In the genomic region with DNA sequence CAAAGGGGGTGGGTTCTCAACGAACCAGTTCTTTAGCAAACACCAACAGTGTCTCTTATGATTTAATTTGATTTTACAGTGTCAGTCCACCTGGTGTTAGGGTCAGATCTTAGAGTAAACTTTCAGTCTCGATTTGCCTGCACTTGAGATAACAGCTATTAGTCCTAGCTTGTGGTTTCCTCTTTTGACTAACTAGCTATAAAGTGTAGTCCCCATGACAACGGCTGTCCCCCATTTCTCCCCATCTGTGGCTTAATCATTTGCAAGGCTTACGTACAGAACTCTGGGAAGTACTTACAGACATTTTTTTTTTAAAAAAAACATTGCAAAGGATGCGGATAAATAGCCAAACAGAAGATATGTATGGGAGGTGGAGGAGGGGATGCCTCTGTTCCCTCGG, we compare ENCODE assay signal across 20 mouse cellular contexts. TPM values are rescaled to one million over a fixed set of nuclear protein-coding genes. Genes with fewer than 3 reads are reported as not detected.
DNase-seq lines count a peak whose midpoint lies in the region; ATAC-seq lines count a peak whose summit lies in the region.
"Had no signal": no experiment of that assay in that cellular context is flagged by ENCODE, and none has a peak within 500 bp of the region (broad histone marks: within the 10 kb centered on the region; RNA-seq: fewer than 3 reads in every experiment).

No protein-coding gene starts in this region.

- no peak overlapping the region for H3K9ac ChIP-seq in kidney, embryonic 16.5 days (replicated peaks; ENCODE audit: low read length)
- H3K9ac ChIP-seq: forebrain, postnatal 0 days; limb, embryonic 15.5 days; liver, embryonic 14.5 days; lung, embryonic 14.5 days had no signal

- H3K27me3 ChIP-seq in kidney, embryonic 16.5 days (ENCODE audit: insufficient read depth, low read length): peaks cover 41% of the 10 kb centered on the region

- peaks cover 9% of the 10 kb centered on the region for H3K4me1 ChIP-seq in kidney, embryonic 16.5 days (ENCODE audit: insufficient read depth, low read length)
- H3K4me1 ChIP-seq: midbrain, embryonic 10.5 days had no signal

- H3K27ac ChIP-seq in kidney, embryonic 16.5 days (ENCODE audit: low read length): peak overlapping the region; percentile 18; the same call in 1 of the 2 replicates
- H3K27ac ChIP-seq: hindbrain, postnatal 0 days; left cerebral cortex, adult 2 months; limb, embryonic 15.5 days; liver, embryonic 14.5 days; midbrain, embryonic 10.5 days had no signal

- H3K4me2 ChIP-seq in kidney, embryonic 16.5 days (replicated peaks; ENCODE audit: low read depth, low read length): no peak overlapping the region
- H3K4me2 ChIP-seq: heart, embryonic 11.5 days; limb, embryonic 15.5 days; lung, embryonic 14.5 days had no signal

- DNase-seq in kidney, adult 18-20 months: no peak
- DNase-seq in MEL-GATA-1-ER (ENCODE audit: extremely low read depth, low read depth): peak; percentile 63
- DNase-seq in induced T-regulatory cell, adult 2 months (ENCODE audit: low read depth): peak; percentile 11
- DNase-seq: adrenal gland, adult 8-10 months; cerebellum, adult 8-10 months; forebrain, postnatal 0 days; layer of hippocampus, adult 9-11 months; lung, postnatal 4 days had no signal

- no peaks in the 10 kb centered on the region for H3K36me3 ChIP-seq in kidney, embryonic 16.5 days (ENCODE audit: insufficient read depth, low read length)
- H3K36me3 ChIP-seq: limb, embryonic 15.5 days; midbrain, embryonic 10.5 days had no signal

- 53% methylated on average over 6 of the region's 6 CpGs for WGBS in kidney, embryonic 16.5 days

- H3K9me3 ChIP-seq in kidney, embryonic 16.5 days (ENCODE audit: low read length): no peaks in the 10 kb centered on the region
- H3K9me3 ChIP-seq: limb, embryonic 15.5 days; midbrain, embryonic 10.5 days had no signal

- ATAC-seq in kidney, embryonic 16.5 days (ENCODE audit: low FRiP score, low TSS enrichment): no peak
- peak; percentile 34 for ATAC-seq in CD4-positive, CD25-positive, alpha-beta regulatory T cell, adult 4 months
- no peak for ATAC-seq in monocyte, adult 5-6 weeks (replicated peaks; ENCODE audit: insufficient number of reproducible peaks, low FRiP score, low TSS enrichment, poor library complexity, severe bottlenecking)
- no peak for ATAC-seq in activated CD4-positive, CD25-positive, alpha-beta regulatory T cell, adult 4 months
- ATAC-seq: forebrain, postnatal 0 days; hindbrain, postnatal 0 days; midbrain, embryonic 16.5 days had no signal

- no peak overlapping the region for H3K4me3 ChIP-seq in kidney, embryonic 16.5 days (ENCODE audit: low read length)
- H3K4me3 ChIP-seq: left cerebral cortex, adult 2 months; limb, embryonic 15.5 days; midbrain, embryonic 10.5 days had no signal

RNA-seq across cellular contexts. Expression of a gene that starts 28.1 kb away (rescaled TPM):
- 20.6 and 21.6 TPM in 2 replicates for polyA plus RNA-seq in kidney, embryonic 16.5 days (2015; fragmentation: Nextera tagmentation; extraction: Ambion mirVana)
- polyA plus RNA-seq in CD4-positive, CD25-positive, alpha-beta regulatory T cell, adult 4 months (2017; shearing (Covaris generic)): 10 to 100 TPM; 31.4 to 35.8 TPM
- total RNA-seq in monocyte, adult 5-6 weeks (2017): 32.5 to 41.4 TPM (median 40.1 TPM) in 3 replicates
- 10 to 100 TPM; 27.9 to 29.3 TPM for polyA plus RNA-seq in activated CD4-positive, CD25-positive, alpha-beta regulatory T cell, adult 4 months (2017; shearing (Covaris generic))

RNA-seq across cellular contexts. Expression of a gene that starts 28.3 kb away (rescaled TPM):
- polyA plus RNA-seq in kidney, embryonic 16.5 days (2015; fragmentation: Nextera tagmentation; extraction: Ambion mirVana): 58.4 and 60.5 TPM in 2 replicates
- polyA plus RNA-seq in CD4-positive, CD25-positive, alpha-beta regulatory T cell, adult 4 months (2017; shearing (Covaris generic)): 10 to 100 TPM; 66.2 to 67.6 TPM
- total RNA-seq in monocyte, adult 5-6 weeks (2017): 36.5 to 48.1 TPM (median 45.6 TPM) in 3 replicates
- 10 to 100 TPM; 66.1 to 72.3 TPM for polyA plus RNA-seq in activated CD4-positive, CD25-positive, alpha-beta regulatory T cell, adult 4 months (2017; shearing (Covaris generic))
